Mouse (Mus musculus) ES-Bruce4 (cell line): ENCODE data around the gene Gbp3.
"Not testable (repeated sequence)": the region's sequence is repeated elsewhere in the genome, so short reads cannot be mapped to it uniquely, and the experiment has no call there.

Experiments used
- CTCF ChIP-seq: IDR thresholded peaks from one replicate; pipeline ENCODE4 v1.8.1; 2011; ENCODE audit warnings: low read depth, low read length
- EP300 ChIP-seq: IDR thresholded peaks from 2 replicates; pipeline ENCODE4 v1.6.1; 2011; ENCODE audit warnings: low read depth, low read length; ENCODE audit not compliant: insufficient read depth
- POLR2A ChIP-seq: IDR thresholded peaks from one replicate; pipeline ENCODE4 v1.8.1; 2011; ENCODE audit warnings: low read length; ENCODE audit not compliant: insufficient read depth

DNA sequence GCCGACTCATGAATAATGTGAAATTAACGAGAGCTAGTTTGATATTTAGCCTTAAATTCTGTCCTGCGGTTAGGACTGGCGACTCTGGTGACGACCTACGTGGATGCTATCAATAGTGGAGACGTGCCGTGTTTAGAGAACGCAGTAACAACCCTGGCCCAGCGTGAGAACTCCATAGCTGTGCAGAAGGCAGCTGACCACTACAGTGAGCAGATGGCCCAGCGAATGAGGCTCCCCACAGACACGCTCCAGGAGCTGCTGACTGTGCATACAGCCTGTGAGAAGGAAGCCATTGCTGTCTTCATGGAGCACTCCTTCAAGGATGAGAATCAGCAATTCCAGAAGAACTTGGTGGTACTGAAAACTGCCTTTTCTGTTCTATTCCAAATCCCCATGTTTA lies 17.1 kb upstream of the Gbp3 start:
- TF ChIP-seq POLR2A, CTCF, EP300: not testable (repeated sequence)
